Mouse (Mus musculus) CH12.LX (cell line): ENCODE measurements around the gene Ticrr.

Experiments
- BHLHE40 ChIP-seq: IDR thresholded peaks from 2 replicates; pipeline ENCODE4 v1.6.1; 2011; ENCODE audit warnings: mild to moderate bottlenecking, low read depth, low read length, improper control_type of control experiment
- CHD1 ChIP-seq: IDR thresholded peaks from 2 replicates; pipeline ENCODE4 v1.6.1; 2012; ENCODE audit warnings: low read depth, low read length, improper control_type of control experiment, inconsistent platforms
- CTCF ChIP-seq, 2 experiments: IDR thresholded peaks in 1 of 2; conservative IDR thresholded peaks in 1 of 2; 2 replicates each; pipeline ENCODE4 v1.5.1; 2011 to 2012; ENCODE audit warnings: low read depth in 2 of 2, low read length in 2 of 2, improper control_type of control experiment in 1 of 2, inconsistent platforms in 1 of 2, mild to moderate bottlenecking in 1 of 2, moderate library complexity in 1 of 2
- EP300 ChIP-seq: IDR thresholded peaks from 2 replicates; pipeline ENCODE4 v1.6.1; 2011; ENCODE audit warnings: low read length, improper control_type of control experiment
- MAZ ChIP-seq: IDR thresholded peaks from 2 replicates; pipeline ENCODE4 v1.6.1; 2012; ENCODE audit warnings: low read depth, mild to moderate bottlenecking, inconsistent platforms, low read length, improper control_type of control experiment, moderate library complexity
- MEF2A ChIP-seq: IDR thresholded peaks from 2 replicates; pipeline ENCODE4 v1.6.1; 2014; ENCODE audit warnings: low read depth, mild to moderate bottlenecking, inconsistent platforms, low read length, improper control_type of control experiment, borderline replicate concordance
- MYC ChIP-seq: IDR thresholded peaks from 2 replicates; pipeline ENCODE4 v1.6.1; 2011; ENCODE audit warnings: low read depth, mild to moderate bottlenecking, improper control_type of control experiment, low read length
- POLR2A ChIP-seq: IDR thresholded peaks from 2 replicates; pipeline ENCODE4 v1.6.1; 2011; ENCODE audit warnings: low read depth, mild to moderate bottlenecking, improper control_type of control experiment, low read length
- RCOR1 ChIP-seq: conservative IDR thresholded peaks from 2 replicates; pipeline ENCODE4 v1.6.1; 2012; ENCODE audit warnings: low read depth, mild to moderate bottlenecking, inconsistent platforms, low read length, improper control_type of control experiment
- SMC3 ChIP-seq: IDR thresholded peaks from 2 replicates; pipeline ENCODE4 v1.6.1; 2011; ENCODE audit warnings: low read depth, low read length, improper control_type of control experiment
- ZC3H11A ChIP-seq: IDR thresholded peaks from 2 replicates; pipeline ENCODE4 v1.6.1; 2012; ENCODE audit warnings: low read depth, mild to moderate bottlenecking, inconsistent platforms, low read length, improper control_type of control experiment
- ZMIZ1 ChIP-seq: IDR thresholded peaks from 2 replicates; pipeline ENCODE4 v1.6.1; 2012; ENCODE audit warnings: low read depth, mild to moderate bottlenecking, inconsistent platforms, low read length, improper control_type of control experiment

GRCm38 (mm10) chr7:79734563-79734962 lies 74.6 kb downstream of the Ticrr start:
- no peak for TF ChIP-seq MEF2A
- TF ChIP-seq CTCF (conservative IDR thresholded peaks at IDR 0.05 in 1 of 2, IDR thresholded peaks at IDR 0.05 in 1 of 2; ENCODE audit: low read depth in 2 of 2, low read length in 2 of 2), result no peak
- TF ChIP-seq SMC3, result no peak
- TF ChIP-seq EP300, result no peak
- TF ChIP-seq RCOR1, result no peak
- no peak for TF ChIP-seq POLR2A
- TF ChIP-seq BHLHE40, result no peak
- no peak for TF ChIP-seq CHD1
- no peak for TF ChIP-seq MYC
- no peak for TF ChIP-seq MAZ
- TF ChIP-seq ZC3H11A, result no peak
- TF ChIP-seq ZMIZ1, result no peak
